Mouse (Mus musculus): ENCODE results near the gene Fam162b. TPM values are rescaled to one million over a fixed set of nuclear protein-coding genes. Genes with fewer than 3 reads are reported as not detected.

Fam162b gene
- total RNA-seq (2017), result not detected in 3 replicates

DNA sequence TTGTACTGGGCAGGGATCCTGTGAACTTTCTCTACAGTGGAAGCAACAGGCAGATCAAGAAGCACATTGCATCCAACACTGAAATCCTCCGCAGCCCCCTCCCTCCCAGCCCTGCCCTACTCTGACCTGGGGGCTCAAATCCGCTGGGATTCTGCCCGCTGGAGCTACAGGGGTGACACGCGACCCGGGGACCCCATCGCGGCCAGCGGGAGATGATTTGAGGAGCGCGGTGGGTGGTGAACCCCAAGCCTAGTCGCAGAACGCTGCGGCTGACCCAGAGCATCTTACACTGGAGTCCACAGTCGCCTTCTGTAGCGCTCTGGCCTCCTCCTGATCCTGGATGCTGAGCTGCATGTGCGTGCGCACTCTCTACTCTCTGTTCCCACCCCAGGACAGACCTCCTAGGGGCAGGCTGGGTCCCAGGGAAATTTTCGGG, at the start of gene Fam162b:
TSS of gene Fam162b (minus strand) at position 379 of the 436 bp plus-strand sequence.
- no peak for ATAC-seq (replicated peaks; ENCODE audit: insufficient number of reproducible peaks, low FRiP score, low TSS enrichment, poor library complexity, severe bottlenecking)

DNA sequence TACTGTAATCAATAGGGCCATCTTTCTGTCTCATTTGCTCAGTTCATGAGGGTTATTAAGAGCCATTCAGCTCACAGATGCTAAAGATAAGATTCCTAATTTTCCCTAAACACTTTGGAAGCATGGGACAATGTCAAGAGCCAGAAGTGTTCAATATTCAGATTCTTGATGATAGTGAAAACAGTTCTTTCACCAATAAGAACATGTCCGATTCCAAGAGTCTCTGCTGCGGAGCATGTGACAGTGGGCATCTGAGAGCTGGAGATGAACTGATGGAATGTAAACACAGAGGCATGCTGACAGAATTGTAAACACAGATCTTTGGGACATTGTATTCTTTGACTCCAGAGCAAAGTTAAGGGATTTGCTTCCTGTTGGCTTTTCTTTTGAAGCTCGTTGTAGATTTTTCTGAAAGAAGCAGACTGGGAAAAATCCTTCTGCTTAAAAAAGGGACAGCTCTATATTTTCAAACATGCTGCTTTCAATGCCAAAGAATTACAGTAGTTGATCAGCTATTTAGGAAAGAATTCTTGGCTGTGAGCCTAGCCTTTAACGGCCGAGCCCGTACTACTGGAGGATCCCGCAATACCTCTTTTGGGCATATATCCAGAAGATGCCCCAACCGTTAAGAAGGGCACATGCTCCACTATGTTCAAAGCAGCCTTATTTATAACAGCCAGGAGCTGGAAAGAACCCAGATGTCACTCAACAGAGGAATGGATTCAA, 41.3 kb upstream of the Fam162b start, which contains the start of gene Gprc6a:
TSS of gene Gprc6a (minus strand) at position 51 of the 726 bp plus-strand sequence.
- ATAC-seq (replicated peaks; ENCODE audit: insufficient number of reproducible peaks, low FRiP score, low TSS enrichment, poor library complexity, severe bottlenecking), result no peak

DNA sequence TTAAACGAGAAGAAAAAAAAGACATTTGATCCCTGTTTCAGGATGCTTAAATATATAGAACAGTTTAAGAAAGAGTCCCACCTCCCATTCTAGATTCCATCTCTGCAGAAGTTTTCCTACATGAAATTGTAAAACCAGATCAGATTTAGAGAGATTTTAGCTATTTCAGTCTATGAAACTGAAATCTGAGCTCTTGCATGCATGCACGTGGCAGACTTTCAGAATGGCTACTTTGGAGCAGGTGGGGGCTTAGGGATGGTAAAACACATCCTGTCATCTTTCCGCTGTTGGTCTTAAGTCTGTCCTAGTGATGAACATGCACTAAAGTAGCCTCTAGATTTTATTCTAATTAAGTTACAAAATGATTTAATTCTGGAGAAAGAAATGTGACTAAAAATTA, 30.9 kb upstream of the Fam162b start:
- ATAC-seq (replicated peaks; ENCODE audit: insufficient number of reproducible peaks, low FRiP score, low TSS enrichment, poor library complexity, severe bottlenecking), result no peak

DNA sequence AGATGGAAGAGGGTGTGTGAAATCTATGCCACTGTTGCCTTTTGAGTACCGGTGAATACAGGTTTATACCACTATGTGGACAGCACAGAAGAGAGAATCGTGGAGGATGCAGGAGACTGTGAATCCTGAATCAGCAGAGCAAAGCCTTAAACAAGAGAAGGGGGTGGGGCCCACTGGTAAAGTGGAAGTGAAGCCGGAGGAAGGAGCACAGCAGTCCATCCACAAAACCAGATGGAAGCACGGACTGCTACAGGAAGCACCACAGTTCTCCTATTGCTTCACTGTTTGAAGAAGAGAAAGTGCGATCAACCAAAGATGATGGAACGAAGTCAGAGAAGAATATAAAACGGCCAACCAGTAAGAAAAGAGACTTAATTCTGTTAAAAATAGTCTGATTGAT, 29.8 kb upstream of the Fam162b start:
- ATAC-seq (replicated peaks; ENCODE audit: insufficient number of reproducible peaks, low FRiP score, low TSS enrichment, poor library complexity, severe bottlenecking), result no peak

DNA sequence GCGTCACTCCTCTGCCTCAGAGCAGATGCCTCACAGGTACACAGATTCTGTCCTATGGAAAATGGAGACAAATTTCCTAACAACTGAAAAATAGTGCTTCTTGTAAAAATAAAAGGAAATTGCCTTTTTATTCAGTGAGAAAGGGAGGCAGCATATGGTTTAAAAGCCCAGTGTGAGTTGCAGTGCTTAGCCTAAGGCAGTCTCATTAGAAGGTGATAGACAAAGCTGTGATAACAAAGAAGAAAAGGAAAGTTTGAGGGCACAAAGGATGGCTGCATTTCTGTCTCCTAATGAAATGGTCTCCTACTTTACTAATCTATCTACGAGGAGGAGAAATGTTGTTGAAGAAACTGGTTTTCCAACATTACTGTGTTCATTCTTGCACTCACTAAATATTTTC, 28.2 kb upstream of the Fam162b start:
- no peak for ATAC-seq (replicated peaks; ENCODE audit: insufficient number of reproducible peaks, low FRiP score, low TSS enrichment, poor library complexity, severe bottlenecking)

DNA sequence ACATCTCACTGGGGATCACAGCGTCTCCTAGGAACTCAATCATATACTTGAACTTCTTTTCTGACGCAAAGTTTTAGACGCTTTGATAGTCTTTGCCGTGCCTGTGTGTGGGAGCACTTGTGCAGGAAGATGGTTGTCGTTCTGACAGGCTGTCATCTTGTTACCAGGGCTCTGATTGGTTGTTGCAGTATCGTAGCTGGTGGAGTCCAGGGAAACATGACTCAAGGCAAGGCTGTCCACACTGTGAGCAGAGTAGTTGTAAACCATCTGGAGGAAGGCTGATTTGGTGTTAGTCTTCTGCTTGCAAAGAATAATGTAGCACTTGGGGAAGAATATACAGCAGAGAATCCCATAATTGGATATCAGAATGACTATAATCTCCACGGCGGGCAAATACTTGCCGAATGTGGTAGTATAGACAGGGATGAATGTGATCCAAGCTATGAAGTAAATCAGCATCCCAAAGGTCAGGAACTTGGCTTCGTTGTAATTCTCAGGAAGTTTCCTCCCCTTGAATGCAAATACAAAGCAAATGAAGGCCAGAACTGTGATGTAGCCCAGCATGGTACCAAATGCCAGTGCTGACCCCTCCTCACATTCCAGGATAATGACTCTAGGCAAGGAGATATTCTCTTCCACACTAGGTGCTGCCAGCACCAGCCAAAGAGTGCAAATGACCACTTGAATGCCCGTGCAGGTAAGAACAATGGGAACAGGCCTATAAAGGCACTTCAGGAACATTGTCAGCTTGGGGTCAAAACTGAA, 24.7 kb upstream of the Fam162b start:
- no peak for ATAC-seq (replicated peaks; ENCODE audit: insufficient number of reproducible peaks, low FRiP score, low TSS enrichment, poor library complexity, severe bottlenecking)

DNA sequence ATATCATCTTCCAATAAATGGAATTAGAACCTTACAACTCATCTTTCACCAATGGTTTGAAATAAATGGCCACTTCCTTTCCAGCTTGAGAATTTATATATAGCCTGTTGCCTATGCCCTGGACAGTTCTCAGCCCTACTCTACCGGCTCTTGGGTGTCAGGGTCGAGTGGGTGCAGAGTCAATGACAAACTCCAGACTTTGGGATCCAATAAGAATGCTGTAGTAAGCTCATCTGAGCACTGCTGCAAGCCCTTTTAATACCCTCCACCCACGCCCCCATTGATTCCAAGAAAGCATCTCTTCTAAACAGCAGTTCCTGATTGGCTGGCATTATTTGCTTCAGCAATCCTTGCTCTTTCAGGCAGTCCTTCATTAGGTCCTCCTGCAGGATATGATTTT, 23.1 kb upstream of the Fam162b start:
- no peak for ATAC-seq (replicated peaks; ENCODE audit: insufficient number of reproducible peaks, low FRiP score, low TSS enrichment, poor library complexity, severe bottlenecking)

DNA sequence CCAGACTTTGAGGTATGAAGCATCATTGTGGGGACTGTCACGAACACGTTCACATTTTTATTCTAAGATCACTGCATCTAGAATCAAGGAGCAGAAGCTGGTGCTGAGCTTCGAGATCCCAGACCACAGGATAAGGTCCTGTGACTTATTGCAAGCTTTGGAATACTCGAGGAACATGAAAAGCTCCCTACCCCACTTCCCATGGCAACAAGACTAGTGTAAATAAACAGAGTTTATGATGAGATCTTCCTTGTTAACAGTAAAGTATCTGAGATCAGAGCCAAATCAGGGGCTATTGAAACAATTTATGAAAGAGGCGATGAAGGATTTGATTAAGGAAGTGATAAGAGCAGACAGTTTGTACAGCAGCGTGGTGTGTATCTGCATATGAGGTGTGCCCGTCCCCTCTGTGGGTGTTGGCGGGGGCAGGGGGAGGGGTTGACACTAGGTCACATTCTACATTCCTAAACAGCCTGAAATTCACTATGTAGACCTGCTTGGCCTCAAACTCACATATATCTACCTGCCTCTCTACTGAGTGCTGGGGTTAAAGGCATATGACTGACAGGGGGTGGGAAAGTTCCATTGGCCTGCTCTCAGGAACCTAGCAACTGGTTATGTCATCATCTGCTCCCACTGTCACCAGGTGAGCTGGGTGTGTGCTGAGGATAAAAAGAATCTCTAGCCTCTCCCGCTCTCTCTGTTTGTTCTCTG, 21.8 kb upstream of the Fam162b start:
- no peak for ATAC-seq (replicated peaks; ENCODE audit: insufficient number of reproducible peaks, low FRiP score, low TSS enrichment, poor library complexity, severe bottlenecking)

DNA sequence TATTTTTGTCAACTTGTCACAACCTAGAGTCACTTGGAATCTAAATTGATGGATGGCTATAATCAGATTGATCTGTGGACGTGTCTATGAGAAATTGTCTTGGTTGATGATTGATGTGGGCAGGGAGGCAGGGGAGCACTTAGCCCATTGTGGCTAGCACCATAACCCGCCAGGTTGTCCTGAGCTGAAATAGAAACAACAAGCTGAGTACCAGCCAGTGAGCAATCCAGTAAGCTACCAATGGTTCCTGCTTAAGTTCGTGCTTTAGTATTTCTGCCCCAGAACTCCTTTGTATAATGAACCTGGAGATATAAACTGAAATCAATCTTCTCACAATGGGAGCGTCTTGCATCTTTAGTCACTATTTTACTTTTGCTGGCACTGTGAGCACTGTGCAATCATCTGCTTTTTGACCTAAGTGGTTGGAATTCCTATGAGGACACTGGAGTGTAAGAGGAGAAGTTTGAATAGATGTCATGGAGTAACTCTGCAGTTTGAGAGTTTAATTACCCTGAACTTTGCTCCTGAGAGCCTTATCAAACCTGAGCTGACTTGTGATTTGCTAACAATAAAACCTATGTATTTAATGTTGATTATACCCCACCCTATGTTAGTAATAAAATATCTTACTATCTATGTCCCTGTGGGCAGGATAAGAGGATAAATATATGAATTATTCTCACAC, 19.6 kb upstream of the Fam162b start:
- no peak for ATAC-seq (replicated peaks; ENCODE audit: insufficient number of reproducible peaks, low FRiP score, low TSS enrichment, poor library complexity, severe bottlenecking)

DNA sequence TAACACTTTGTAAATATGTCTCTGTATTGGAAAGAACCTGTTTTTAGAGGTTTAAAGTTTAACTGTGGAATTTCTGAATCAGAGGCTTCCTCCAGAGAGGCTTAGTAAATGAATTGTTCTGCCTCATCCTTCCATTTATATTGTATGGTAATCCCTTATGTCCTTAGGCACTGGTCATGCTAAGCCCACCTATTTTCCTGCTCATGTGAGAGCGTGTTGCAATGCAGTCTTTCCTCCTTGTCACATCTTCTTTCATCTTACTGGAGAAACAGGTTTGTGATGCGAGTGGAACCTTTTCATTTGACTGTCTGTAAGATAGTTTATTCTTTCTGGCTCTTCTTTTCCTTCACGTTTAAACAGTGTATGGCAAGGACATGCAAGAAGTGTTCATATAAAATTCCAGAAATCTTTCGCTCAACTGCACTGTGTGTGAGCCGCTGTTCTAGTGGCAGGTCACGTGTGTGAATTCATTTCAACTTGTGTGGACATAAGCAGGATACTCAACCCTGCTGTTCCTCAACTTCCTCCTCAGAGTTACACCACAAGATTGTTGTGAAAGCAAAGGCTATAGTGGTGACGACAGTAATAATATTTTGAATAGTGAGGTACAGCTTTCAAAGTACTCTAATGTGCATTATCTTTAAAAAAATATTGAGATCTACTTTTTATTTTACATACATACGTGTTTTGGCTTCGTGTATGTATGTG, 6.8 kb upstream of the Fam162b start:
- ATAC-seq (replicated peaks; ENCODE audit: insufficient number of reproducible peaks, low FRiP score, low TSS enrichment, poor library complexity, severe bottlenecking), result peak; percentile 92

DNA sequence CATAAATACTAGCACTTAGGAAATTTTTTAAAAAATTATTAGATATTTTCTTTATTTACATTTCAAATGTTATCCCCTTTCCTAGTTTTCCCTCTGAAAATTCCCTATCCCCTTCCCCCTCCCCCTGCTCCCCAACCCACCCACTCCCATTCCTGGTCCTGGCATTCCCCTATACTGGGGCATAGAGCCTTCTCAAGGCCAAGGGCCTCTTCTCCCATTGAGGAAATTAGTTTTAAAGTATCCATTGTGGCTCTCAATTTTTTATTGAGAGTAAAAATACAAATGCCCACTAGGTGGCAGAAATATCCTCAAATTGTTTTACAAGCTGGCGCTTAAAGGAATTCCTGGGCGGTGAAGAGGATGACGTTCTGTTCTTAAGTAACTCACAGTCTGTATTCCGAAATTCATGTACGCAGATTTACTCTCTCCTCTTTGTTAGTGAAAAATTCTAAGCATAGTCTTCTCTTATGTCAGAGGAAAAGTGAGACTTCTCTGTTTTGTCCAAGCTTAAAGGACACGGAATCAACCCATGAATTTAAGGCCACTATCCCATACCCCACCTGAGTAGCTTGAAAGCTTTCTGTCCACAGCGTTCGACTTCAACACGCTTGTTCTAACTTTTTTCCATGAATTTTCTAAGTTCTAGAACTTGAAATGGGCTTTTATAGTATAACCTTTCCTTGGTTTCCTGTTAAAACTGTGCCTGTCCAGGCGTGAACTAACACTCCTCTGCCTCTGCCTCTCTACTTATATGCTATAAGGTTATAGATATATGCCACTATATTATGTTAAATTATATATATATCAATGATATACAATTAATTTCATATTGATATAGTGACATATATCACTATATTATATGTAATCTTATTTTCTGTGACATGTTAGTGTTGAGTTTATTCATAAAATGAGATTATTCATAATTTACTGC, 4.9 kb upstream of the Fam162b start:
- no peak for ATAC-seq (replicated peaks; ENCODE audit: insufficient number of reproducible peaks, low FRiP score, low TSS enrichment, poor library complexity, severe bottlenecking)

DNA sequence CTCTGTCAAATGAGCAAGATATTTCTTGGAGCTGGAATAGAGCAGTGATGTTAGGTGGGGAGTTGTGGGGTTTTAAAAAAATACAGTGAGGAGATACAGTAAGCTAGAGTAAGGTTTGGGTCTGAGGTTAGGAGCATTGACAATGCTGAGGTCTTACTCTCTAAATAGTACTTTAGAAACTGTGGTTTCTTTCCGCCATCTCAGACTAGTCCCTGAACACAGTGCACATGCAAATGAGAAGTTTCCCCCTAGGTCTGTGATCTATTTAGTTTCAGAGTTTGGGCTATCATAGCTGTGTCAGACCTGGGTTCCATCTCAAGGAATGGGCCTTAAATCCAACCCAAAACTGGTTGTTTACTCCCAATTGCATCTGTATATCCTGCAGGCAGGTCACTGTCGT, 1.3 kb upstream of the Fam162b start:
- no peak for ATAC-seq (replicated peaks; ENCODE audit: insufficient number of reproducible peaks, low FRiP score, low TSS enrichment, poor library complexity, severe bottlenecking)

DNA sequence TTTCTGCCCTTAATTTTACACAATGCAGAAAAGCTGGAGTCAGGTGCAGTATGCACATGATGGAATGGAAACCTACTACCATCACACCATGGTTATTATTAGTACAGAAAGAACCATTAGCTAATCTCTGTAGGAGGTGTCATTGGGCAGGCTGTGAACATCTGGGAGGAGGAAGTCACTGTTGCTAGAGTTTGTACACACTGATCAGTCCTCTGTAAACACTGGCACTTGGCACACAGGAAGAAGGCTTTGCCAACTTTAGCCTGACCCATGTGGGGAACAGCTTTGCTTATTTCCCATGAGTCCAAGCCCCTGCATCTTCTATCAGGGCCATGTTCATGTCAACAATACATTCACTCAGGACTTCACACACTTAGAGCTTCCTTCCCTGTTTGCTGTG, 5.4 kb downstream of the Fam162b start:
- no peak for ATAC-seq (replicated peaks; ENCODE audit: insufficient number of reproducible peaks, low FRiP score, low TSS enrichment, poor library complexity, severe bottlenecking)

DNA sequence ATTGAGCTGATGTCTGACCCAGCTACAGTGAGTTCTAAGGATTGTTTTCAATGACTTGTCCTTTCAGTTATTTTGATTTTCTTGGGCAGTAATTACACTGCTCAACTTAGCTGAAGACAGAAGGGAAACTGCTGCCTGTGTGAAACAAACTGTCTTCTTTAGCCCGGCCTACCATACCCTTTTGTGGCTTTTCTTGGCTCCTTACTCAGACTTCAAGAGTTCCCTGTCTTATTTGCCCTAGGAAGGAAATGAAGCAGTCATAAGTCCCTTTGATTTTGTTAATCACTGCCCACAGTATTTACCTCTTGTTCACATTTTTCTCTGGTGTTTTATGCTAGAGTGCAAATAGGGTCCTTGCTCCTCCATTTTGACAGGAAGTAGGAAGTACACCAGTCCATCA, 5.9 kb downstream of the Fam162b start:
- ATAC-seq (replicated peaks; ENCODE audit: insufficient number of reproducible peaks, low FRiP score, low TSS enrichment, poor library complexity, severe bottlenecking), result no peak

DNA sequence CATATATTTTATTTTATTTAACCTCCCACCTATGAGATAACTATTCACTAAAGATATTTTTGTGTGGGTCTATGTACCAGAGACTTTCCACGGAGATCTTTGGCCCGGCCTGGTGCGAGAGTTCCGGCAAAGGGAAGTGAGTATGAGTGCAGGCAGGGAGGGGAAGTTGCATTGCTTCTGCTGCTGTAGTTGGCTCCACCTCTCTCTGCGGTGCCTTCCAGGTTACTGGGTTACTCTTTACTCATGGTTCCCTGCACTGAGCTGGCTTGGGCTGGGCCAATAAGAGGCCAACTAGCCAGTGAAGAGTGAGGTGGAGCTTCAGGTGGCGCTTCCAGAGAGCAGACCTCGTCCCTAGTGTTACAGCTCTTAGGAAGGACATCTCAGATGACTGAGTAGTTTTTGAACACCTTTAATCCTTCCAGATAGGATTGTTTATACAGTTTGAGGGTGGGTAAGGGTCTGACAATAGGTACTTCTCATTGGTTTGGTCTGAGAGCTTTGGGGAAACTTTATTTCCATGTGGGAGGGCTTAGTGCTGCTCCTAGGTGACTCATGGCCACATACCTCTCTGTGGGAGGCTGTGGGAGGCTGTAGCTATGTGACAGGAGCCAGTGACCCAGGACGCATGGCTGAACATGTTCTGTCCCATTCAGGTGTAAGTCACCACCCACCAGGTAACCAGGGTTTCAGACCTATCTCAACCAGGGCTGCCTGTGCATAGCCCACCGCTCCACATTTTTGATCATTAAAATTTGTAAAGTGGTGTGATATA, 18.9 kb downstream of the Fam162b start:
- peak; percentile 78 for ATAC-seq (replicated peaks; ENCODE audit: insufficient number of reproducible peaks, low FRiP score, low TSS enrichment, poor library complexity, severe bottlenecking)

DNA sequence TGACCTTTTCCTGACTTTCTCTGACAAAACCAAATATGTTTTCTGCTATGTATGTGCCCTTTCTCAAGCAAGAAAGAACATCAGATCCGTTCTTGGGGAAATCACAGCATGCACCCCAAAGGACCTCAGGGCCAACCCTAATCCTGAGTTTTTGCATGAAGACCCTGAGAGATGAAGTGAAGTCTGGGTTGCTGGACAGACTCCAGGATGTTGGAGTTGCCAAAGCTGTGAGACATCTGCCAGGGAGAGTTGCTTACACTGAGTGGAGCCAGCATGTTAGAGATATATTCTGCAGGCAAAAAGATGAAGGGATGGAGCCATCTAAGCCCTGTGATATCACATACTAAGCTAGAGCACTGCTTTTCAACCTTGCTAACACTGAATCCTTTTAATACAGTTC, 34.3 kb downstream of the Fam162b start:
- ATAC-seq (replicated peaks; ENCODE audit: insufficient number of reproducible peaks, low FRiP score, low TSS enrichment, poor library complexity, severe bottlenecking), result no peak
